Mouse (Mus musculus): ENCODE measurements around the gene Ecm2.

DNA sequence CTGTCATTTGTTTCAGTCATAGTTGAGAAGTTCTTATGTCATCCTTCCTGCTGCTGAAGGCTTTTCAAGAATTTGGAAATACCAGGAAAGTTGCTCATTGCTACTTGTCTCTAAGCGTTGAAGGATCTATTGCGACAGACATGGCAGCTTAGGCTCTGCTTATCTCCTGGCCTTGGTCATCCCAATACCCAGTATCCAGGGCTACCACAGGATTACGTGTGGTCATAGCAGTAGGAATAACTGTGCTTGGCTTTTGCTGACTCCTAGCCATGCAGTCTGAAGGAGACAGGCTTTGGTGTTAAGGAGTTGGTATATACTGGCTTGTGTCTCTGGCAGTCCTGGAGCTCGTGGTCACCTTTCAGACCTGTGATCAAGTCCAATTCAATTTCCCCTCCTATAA, 44.3 kb upstream of the Ecm2 start:
- TF ChIP-seq CTCF (IDR thresholded peaks at IDR 0.05), result no peak
- no peak for TF ChIP-seq EP300 (IDR thresholded peaks at IDR 0.05)
